Comparison of ENCODE assay signal across 9 mouse cellular contexts in genomic region chr2:168019201-168019715, GRCm38 (mm10). TPM values are rescaled to one million over a fixed set of nuclear protein-coding genes. Genes with fewer than 3 reads are reported as not detected.
A peak's percentile ranks its signal among the peaks of the same experiment; 100 is the strongest.
DNase-seq lines count a peak whose midpoint lies in the region; ATAC-seq lines count a peak whose summit lies in the region.
"Had no signal": no experiment of that assay in that cellular context is flagged by ENCODE, and none has a peak within 500 bp of the region (broad histone marks: within the 10 kb centered on the region; RNA-seq: fewer than 3 reads in every experiment).

No protein-coding gene starts in this region.

- H3K4me2 ChIP-seq in neural tube, embryonic 14.5 days (ENCODE audit: low read depth, low read length): no peak overlapping the region
- no peak overlapping the region for H3K4me2 ChIP-seq in intestine, embryonic 14.5 days (ENCODE audit: low read length)

- H3K27me3 ChIP-seq in neural tube, embryonic 14.5 days (ENCODE audit: control insufficient read depth, insufficient read depth, low read length): no peaks in the 10 kb centered on the region
- no peaks in the 10 kb centered on the region for H3K27me3 ChIP-seq in intestine, embryonic 14.5 days (replicated peaks; ENCODE audit: control insufficient read depth, insufficient read depth, low read length)

- WGBS in neural tube, embryonic 14.5 days: 70% methylated on average over 9 of the region's 9 CpGs
- 75% methylated on average over 9 of the region's 9 CpGs for WGBS in intestine, embryonic 14.5 days

- no peaks in the 10 kb centered on the region for H3K9me3 ChIP-seq in neural tube, embryonic 14.5 days (ENCODE audit: control insufficient read depth, low read length)
- no peaks in the 10 kb centered on the region for H3K9me3 ChIP-seq in intestine, embryonic 14.5 days (ENCODE audit: control insufficient read depth, low read length)

- H3K36me3 ChIP-seq in neural tube, embryonic 14.5 days (ENCODE audit: control insufficient read depth, insufficient read depth, low read length): no peaks in the 10 kb centered on the region
- no peaks in the 10 kb centered on the region for H3K36me3 ChIP-seq in intestine, embryonic 14.5 days (ENCODE audit: control insufficient read depth, insufficient read depth, low read length)

- H3K4me1 ChIP-seq in neural tube, embryonic 14.5 days (ENCODE audit: control insufficient read depth, insufficient read depth, low read length): no peaks in the 10 kb centered on the region
- peaks cover 25% of the 10 kb centered on the region for H3K4me1 ChIP-seq in intestine, embryonic 14.5 days (replicated peaks; ENCODE audit: control insufficient read depth, insufficient read depth, low read length)

- DNase-seq in cerebellum, postnatal 14 days: peak; percentile 86 to 90
- DNase-seq in cerebellum, adult 11 months: no peak
- no peak for DNase-seq in neural tube, embryonic 10.5 days (ENCODE audit: extremely low spot score, low spot score)
- no peak for DNase-seq in intestine, embryonic 14.5 days (ENCODE audit: low spot score)
- DNase-seq in lung, postnatal 14 days: peak; percentile 77
- DNase-seq in thymus, postnatal 25 days: no peak

- 0 out of 2 replicates have a peak, but pooled peaks have one; percentile 31 for ATAC-seq in neural tube, embryonic 14.5 days (ENCODE audit: low read depth)
- no peak for ATAC-seq in intestine, embryonic 14.5 days (replicated peaks; ENCODE audit: low FRiP score, low TSS enrichment, low read depth)
- ATAC-seq in CD4-positive, CD25-positive, alpha-beta regulatory T cell, adult 4 months: no peak

- no peak overlapping the region for H3K4me3 ChIP-seq in neural tube, embryonic 14.5 days (ENCODE audit: low read depth, low read length)
- no peak overlapping the region for H3K4me3 ChIP-seq in intestine, embryonic 14.5 days (ENCODE audit: low read depth, low read length)

- H3K9ac ChIP-seq in neural tube, embryonic 14.5 days (replicated peaks; ENCODE audit: low read depth, low read length): no peak overlapping the region
- no peak overlapping the region for H3K9ac ChIP-seq in intestine, embryonic 14.5 days (ENCODE audit: low read length)

- no peak overlapping the region for H3K27ac ChIP-seq in neural tube, embryonic 14.5 days (ENCODE audit: low read depth, low read length)
- H3K27ac ChIP-seq in intestine, embryonic 14.5 days (ENCODE audit: low read depth): peak overlapping the region; percentile 69
- H3K27ac ChIP-seq: kidney, postnatal 0 days had no signal

RNA-seq across cellular contexts. Expression of gene Ripor3, which starts 8.8 kb away (rescaled TPM):
- 0.09 and 0.63 TPM in 2 replicates for polyA plus RNA-seq in neural tube, embryonic 14.5 days (2014; fragmentation: Nextera tagmentation; extraction: Ambion mirVana)
- polyA plus RNA-seq in intestine, embryonic 14.5 days (2014; fragmentation: Nextera tagmentation; extraction: Ambion mirVana): 3.8 and 4.8 TPM in 2 replicates
- under 1 TPM; 0.17 to 0.63 TPM for polyA plus RNA-seq in CD4-positive, CD25-positive, alpha-beta regulatory T cell, adult 4 months (2017; shearing (Covaris generic))

Comparison
In these comparisons a context has a peak if more than half of its experiments do, and no peak if none do; other contexts are left out.
1. DNase-seq: peak in cerebellum, postnatal 14 days (2 of 2) and lung, postnatal 14 days (single experiment); none in cerebellum, adult 11 months (single experiment), neural tube, embryonic 10.5 days (single experiment), intestine, embryonic 14.5 days (single experiment) and thymus, postnatal 25 days (single experiment).